Mouse (Mus musculus) 3T3-L1 (cell line): Measurements from ENCODE around the gene Grin1.
A peak's percentile ranks its signal among the peaks of the same experiment; 100 is the strongest.

Experiments
- DNase-seq: peaks from one replicate; pipeline ENCODE4 v3.0.0-alpha.2; 2015; ENCODE audit warnings: low read depth, low spot score

Grin1 gene

DNA sequence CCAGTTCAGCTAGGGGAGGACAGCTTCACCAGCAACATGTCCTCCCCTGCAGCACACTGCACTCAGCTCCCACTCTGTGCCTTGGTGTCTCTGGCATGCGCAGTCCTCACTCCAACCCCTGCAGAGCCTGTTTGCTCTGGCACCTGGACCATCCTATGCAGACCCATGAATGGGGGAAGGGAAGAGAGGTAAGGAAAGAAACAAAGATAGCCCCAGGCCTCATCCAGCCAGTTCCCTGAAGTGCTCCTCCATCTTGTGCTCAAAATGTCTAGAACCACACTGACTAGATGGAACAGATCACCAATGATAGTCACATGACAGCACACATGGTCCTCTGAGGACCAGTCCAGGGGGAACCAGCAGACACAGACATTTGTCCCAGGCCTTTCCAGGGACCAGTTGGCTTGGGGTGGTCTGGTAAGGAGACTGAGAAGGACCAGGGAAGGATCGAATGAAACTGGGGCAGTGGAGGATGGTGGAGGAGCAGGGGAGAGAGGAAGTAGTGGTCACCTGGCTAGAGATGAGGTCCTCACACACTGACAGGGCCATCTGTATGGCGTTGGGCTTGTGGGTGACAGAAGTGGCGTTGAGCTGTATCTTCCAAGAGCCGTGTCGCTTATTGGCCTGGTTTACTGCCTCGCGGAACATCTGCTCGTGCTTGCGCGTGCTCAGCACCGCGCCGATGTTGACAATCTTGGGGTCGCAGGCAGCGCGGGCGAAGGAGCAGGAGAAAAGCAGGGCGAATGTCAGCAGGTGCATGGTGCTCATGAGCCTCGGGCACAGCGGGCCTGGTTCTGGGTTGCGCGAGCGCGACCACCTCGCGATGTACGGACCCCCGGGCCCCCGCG lies 644 bp downstream of the Grin1 start:
- no peak for DNase-seq

- no peak for DNase-seq
Measured at GRCm38 (mm10) chr2:25311491-25311891, 7.5 kb downstream of the Grin1 start.

DNA sequence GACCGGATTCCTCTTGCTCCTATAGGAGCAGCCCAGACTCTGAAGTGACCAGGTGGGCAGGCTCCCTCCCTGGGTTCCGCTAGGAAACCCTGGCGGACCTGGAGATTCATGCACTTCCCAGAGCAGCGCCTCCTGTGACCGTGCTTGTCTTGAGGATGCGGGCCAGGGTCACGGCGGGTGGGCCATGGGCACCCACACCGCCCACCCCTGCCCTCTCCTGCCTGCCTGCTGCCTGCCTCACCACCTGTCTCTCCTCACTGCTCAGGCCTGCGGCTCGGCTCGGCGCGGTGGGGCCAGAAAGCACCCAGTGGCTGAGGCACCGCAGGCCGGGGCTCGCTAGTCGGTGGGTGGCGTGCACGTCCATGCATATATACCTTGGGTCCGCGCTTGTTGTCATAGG lies 8.0 kb downstream of the Grin1 start:
- no peak for DNase-seq

DNA sequence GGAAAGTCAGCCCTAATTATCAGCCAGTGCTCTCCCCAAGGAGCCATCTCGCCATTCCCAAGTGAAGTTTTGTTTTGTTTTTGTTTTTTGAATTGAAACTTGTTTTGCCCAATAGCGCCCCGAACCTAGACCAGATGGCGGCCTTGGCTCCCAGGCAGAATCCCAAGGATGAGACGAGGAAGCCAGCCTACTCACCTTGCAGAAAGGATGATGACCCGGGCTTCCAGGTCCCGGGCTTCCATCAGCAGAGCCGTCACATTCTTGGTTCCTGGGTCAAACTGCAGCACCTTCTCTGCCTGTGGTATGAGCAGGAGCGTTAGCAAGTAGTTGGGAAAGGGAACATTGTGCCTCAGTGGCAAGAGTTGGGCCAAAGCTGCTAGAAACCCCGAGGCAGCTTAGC lies 8.8 kb downstream of the Grin1 start:
- DNase-seq = no peak

DNA sequence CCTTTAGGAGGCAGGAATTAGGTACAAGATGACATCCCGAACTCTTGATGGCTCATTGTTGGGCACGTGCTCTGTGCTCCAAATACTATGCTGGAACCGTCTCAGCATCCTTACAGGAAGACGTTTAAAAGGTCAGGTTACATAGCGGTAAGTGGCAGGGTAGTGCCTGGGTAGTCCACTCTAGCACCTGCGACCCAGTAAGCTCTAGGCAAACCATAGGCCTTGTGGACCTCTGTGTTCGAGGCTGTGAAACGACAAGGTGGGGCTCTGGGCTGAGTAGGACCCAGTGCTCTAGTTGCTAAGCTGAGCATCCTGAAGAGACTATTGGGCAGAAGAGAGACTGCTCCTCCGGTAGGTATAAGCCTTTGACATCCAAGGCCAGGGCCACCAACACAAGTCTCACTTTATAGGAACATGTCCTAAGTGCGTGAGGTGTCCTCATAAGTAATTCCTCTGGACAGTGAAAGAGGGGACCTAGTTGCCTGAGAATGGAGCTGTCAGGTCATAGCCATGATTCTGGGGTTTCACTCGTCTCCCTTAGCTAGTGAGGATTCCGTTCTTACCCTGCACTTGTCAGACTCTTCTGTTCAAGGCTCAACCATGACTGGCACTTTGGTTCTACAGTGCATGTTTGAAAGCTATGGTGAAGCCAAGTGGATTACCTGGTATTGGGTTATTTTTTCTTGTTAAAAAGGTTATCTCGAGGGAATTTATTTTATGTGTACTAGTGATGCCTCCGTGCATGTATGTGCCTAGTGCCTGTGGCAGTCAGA lies 13.2 kb downstream of the Grin1 start:
- DNase-seq = no peak

- no peak for DNase-seq
Measured at GRCm38 (mm10) chr2:25304657-25305541, 14.1 kb downstream of the Grin1 start.

GRCm38 (mm10) chr2:25303931-25304656 lies 14.9 kb downstream of the Grin1 start:
- DNase-seq = no peak

- no peak for DNase-seq
Measured at GRCm38 (mm10) chr2:25303452-25303851, 15.5 kb downstream of the Grin1 start.

DNA sequence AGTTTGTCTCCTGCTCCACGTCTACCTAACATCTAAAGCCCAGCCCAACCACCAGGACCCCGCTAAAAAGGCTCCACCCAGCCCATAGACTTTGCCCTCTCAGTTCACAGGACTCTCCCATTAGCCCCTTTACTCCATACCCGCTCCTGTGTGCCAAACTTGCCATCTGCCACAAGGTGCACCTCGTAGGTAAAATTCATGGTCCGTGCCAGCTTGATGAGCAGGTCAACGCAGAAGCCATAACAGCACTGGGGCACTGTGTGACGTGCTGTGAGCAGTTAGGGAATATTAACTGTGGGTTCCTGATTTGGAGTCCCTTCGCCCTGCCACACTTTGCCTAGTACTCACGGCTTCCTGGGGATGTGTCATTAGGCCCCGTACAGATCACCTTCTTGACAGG lies 20.9 kb downstream of the Grin1 start:
- DNase-seq = no peak

DNA sequence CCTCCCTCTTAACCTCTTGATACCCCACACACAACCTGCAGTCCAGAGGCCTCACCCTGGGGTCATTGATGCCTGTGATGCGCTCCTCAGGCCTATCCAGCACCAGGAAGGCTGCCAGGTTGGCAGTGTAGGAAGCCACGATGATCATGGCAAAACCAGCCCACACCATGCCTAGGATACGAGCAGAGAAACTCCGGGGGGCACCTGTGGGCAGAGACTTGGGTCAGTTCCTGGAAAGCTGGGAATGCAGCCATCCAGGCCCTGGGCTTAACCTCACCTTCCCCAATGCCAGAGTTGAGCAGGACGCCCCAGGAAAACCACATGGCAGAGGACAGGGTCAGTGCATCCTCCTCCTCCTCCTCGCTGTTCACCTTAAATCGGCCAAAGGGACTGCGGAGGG lies 21.9 kb downstream of the Grin1 start:
- DNase-seq = no peak

DNA sequence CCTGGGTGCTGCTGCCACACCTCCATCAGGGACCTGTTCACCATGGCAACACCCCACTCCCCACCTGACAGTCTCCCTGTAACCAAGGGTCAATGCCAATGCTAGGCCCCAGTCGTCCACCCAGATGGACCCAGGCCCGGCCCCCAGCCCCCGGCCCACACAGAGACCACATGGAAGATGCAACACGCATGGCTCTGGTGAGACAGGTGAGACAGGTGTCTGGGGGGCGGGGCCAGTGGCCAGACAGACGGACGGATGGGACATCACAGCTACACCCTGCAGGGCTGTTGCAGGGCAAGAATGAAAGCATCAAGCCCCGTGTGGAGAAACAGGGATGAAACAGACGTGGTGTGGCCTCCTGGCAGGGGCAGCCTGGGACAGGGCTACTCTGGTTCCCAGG lies 25.3 kb downstream of the Grin1 start:
- no peak for DNase-seq

GRCm38 (mm10) chr2:25292856-25293255 lies 26.1 kb downstream of the Grin1 start:
- DNase-seq = peak; percentile 81

- DNase-seq = peak; percentile 30
Measured at GRCm38 (mm10) chr2:25292054-25292544, 26.9 kb downstream of the Grin1 start.

DNA sequence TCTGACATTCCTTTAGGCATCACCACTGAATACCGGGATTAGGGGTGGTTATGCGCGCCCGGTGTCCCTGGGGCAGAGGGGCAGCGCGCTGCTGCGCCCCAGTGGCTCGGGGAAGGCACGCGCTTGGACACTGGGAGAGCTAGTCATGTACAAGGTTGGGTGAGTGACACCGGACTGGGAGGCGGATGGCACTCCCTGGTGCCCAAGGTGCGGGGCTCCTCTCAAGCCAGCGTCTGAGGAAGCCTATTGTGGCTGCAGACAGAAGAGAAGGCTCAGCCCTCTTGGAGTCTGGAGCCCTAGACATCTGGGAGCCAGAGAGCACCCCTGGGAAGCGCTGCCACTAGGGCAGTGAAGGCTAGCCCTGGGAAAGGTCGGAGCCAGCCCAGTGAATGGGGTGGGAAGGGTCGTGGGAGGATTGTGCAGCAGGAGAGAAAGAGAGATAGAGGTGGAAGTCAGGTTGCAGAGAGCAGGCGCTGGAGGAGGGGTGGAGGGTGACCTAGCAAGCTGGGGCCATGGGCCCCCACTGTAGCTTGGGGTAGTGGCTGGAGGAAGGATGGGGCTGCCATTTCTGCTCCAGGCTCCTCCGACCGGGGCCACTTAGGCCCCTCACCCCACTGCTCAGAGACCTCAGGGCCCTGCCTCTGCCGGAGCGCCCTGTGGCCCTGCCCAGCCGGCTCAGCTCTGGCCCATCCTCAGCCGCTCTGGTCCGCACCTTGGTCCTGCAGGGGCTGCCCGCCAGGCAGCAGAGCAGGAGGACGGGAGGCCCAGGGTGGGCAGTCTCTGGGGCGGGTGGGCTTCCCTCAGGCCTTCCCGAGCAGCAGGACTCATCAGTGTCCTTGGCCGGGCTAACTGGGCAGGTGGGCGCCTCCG lies 27.6 kb downstream of the Grin1 start:
- no peak for DNase-seq

DNA sequence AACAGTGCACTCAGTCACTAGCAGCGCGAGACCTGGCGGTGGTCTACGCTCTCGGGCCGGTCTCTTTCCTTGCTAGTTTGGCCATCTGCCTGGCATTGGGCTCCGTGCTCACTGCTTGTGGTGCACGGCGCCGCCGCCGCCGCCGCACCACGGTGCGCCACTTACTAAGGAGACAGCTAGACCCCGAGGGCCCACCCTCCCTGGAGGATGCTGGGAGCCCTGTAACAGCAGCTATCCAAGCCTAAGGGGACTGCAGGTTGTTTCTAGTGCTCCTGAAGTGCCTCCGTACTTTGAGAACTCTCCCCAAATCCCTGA lies 28.2 kb downstream of the Grin1 start:
- DNase-seq = no peak

- DNase-seq = no peak
Measured at GRCm38 (mm10) chr2:25290101-25290815, 28.7 kb downstream of the Grin1 start.

DNA sequence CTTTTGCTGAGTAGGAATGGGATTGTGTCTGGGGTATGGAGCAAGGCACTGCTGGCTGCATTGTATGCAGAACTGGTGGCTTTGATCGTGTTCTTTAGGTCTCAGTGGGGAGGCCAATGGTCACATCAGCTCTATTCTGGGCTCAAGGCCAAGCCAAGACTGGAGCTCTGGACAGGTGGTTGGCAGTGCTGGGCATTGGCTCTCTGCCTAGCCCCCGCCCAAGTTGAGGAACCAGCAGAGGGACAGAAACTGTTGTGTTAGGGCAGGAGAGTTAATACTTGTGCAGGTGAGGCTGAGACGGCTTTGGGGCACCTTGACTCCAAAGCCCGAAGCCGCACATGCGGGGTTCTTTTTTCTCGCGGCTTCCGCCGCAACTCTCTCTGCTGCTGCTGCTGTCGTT lies 29.3 kb downstream of the Grin1 start, which contains the start of gene Lrrc26:
TSS of gene Lrrc26 (plus strand) at position 265 of the 400 bp plus-strand sequence.
- DNase-seq = peak; percentile 17

GRCm38 (mm10) chr2:25288734-25289345 lies 30.1 kb downstream of the Grin1 start:
- no peak for DNase-seq
